9 mouse cellular contexts compared by ENCODE assay signal in genomic region chr1:51814854-51815630, GRCm38 (mm10).
DNase-seq lines count a peak whose midpoint lies in the region; ATAC-seq and TF ChIP-seq lines count a peak whose summit lies in the region.
"Had no signal": no experiment of that assay in that cellular context is flagged by ENCODE, and none has a peak within 500 bp of the region (broad histone marks: within the 10 kb centered on the region; RNA-seq: fewer than 3 reads in every experiment).

No protein-coding gene starts in this region.

- no peak for ATAC-seq in lung, postnatal 0 days
- ATAC-seq in intestine, embryonic 15.5 days, result peak; percentile 67; the same call in 1 of the 2 replicates
- no peak for ATAC-seq in megakaryocyte, adult 5-6 weeks (ENCODE audit: poor library complexity, severe bottlenecking)

- peak; percentile 9; the same call in 1 of the 2 replicates for TF ChIP-seq CTCF in lung, postnatal 0 days (IDR thresholded peaks at IDR 0.05)

- H3K9ac ChIP-seq in lung, postnatal 0 days (replicated peaks; ENCODE audit: low read depth), result no peak overlapping the region
- H3K9ac ChIP-seq in intestine, embryonic 15.5 days, result no peak overlapping the region

- no peak overlapping the region for H3K27ac ChIP-seq in lung, postnatal 0 days (ENCODE audit: low read length)
- H3K27ac ChIP-seq in intestine, embryonic 15.5 days, result no peak overlapping the region

- peak; percentile 54 for DNase-seq in heart, adult 11 months
- DNase-seq in heart, adult 9 months (ENCODE audit: low spot score in 2 of 2), result no peak
- no peak for DNase-seq in lung, postnatal 0 days (ENCODE audit: low spot score)
- no peak for DNase-seq in lung, postnatal 4 days
- peak; percentile 22 to 24 for DNase-seq in cerebellum, postnatal 25 days
- DNase-seq: heart, postnatal 10 days; kidney, adult 8-10 months had no signal

- no peak overlapping the region for H3K4me2 ChIP-seq in lung, postnatal 0 days (replicated peaks; ENCODE audit: low read depth, low read length)
- H3K4me2 ChIP-seq in intestine, embryonic 15.5 days (replicated peaks), result no peak overlapping the region

- H3K4me3 ChIP-seq in lung, postnatal 0 days (ENCODE audit: low read depth, low read length), result no peak overlapping the region
- no peak overlapping the region for H3K4me3 ChIP-seq in intestine, embryonic 15.5 days (replicated peaks)

- H3K36me3 ChIP-seq in lung, postnatal 0 days (ENCODE audit: insufficient read depth, low read length), result no peaks in the 10 kb centered on the region
- H3K36me3 ChIP-seq in intestine, embryonic 15.5 days, result no peaks in the 10 kb centered on the region

- WGBS in lung, postnatal 0 days, result 70% methylated on average over 5 of the region's 5 CpGs
- WGBS in intestine, embryonic 15.5 days, result 59% methylated on average over 5 of the region's 5 CpGs

- H3K4me1 ChIP-seq in lung, postnatal 0 days (ENCODE audit: insufficient read depth, low read depth, low read length), result peaks cover 6% of the 10 kb centered on the region
- H3K4me1 ChIP-seq in intestine, embryonic 15.5 days (replicated peaks), result no peaks in the 10 kb centered on the region; the same call in 1 of the 2 replicates

- no peaks in the 10 kb centered on the region for H3K27me3 ChIP-seq in lung, postnatal 0 days (replicated peaks; ENCODE audit: insufficient read depth, low read length)
- H3K27me3 ChIP-seq in intestine, embryonic 15.5 days (replicated peaks), result no peaks in the 10 kb centered on the region

- no peak for TF ChIP-seq EP300 in lung, postnatal 0 days (IDR thresholded peaks at IDR 0.05)

- H3K9me3 ChIP-seq in lung, postnatal 0 days (ENCODE audit: low read length), result no peaks in the 10 kb centered on the region
- H3K9me3 ChIP-seq in intestine, embryonic 15.5 days, result no peaks in the 10 kb centered on the region

Comparison
In these comparisons a context has a peak if more than half of its experiments do, and no peak if none do; other contexts are left out.
1. DNase-seq: peak in heart, adult 11 months (single experiment) and cerebellum, postnatal 25 days (2 of 2); none in heart, adult 9 months (0 of 2), lung, postnatal 0 days (single experiment) and lung, postnatal 4 days (0 of 2).